Mouse (Mus musculus): ENCODE results near the gene Pex16. TPM values are rescaled to one million over a fixed set of nuclear protein-coding genes. Genes with fewer than 3 reads are reported as not detected.
A peak's percentile ranks its signal among the peaks of the same experiment; 100 is the strongest.
"Not testable (repeated sequence)": the region's sequence is repeated elsewhere in the genome, so short reads cannot be mapped to it uniquely, and the experiment has no call there.

The Pex16 gene
- polyA plus RNA-seq, 1 experiment from 2014 or later, result 30.8 TPM

DNA sequence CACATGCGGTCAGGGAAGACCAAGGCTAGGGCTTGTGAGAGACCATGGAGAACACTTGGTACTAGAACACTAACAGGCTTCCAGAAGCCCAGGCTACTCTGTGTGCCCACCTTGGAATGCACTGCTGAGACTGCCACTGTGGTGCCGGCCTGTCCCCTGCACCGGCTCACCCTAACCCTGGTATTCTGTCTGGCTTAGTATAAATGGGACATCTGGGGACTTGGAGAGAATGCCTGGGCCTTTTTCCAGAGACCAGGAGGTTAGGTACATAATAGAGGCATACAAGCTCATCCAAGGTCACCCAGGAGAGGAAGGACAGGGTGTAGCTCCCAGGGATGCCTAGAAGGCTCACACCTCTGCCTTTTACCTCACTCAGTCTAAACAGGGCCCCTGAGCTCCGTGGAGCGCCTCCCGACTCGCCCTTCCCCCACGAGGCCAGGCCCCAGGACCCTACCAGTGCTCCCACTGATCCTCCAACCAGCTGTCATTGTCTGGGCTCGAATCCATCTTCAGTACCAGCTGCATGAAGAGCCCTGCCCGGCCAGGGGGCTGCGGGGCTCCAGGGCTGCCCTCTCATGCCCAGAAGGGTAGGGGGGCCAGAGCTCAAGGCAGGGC, 17.3 kb downstream of the Pex16 start:
- Histone ChIP-seq H3K36me3 (ENCODE audit: insufficient read depth, low read length) (no peaks in the 10 kb centered on the region), H3K4me1 (ENCODE audit: insufficient read depth, low read depth, low read length) (0 out of 2 replicates have a peak, but pooled peaks cover 6% of the 10 kb centered on the region), H3K27me3 (replicated peaks; ENCODE audit: insufficient read depth, low read length) (no peaks in the 10 kb centered on the region), H3K9me3 (ENCODE audit: low read length) (no peaks in the 10 kb centered on the region), H3K4me2 (replicated peaks; ENCODE audit: low read depth, low read length) (0 out of 2 replicates have a peak overlapping the region, but pooled peaks have one; percentile 28), H3K4me3 (ENCODE audit: low read depth, low read length) (no peak overlapping the region), H3K27ac (ENCODE audit: low read length) (no peak overlapping the region), H3K9ac (replicated peaks; ENCODE audit: low read depth) (no peak overlapping the region)
- ATAC-seq (no peak), DNase-seq (ENCODE audit: low spot score) (no peak)
- no peak for TF ChIP-seq CTCF (IDR thresholded peaks at IDR 0.05)
- TF ChIP-seq EP300 (IDR thresholded peaks at IDR 0.05), result no peak
- WGBS, result 24% methylated on average over 11 of the region's 11 CpGs

GRCm38 (mm10) chr2:92392318-92393264, 18.1 kb downstream of the Pex16 start:
- 5% methylated on average over 26 of the region's 26 CpGs for WGBS

DNA sequence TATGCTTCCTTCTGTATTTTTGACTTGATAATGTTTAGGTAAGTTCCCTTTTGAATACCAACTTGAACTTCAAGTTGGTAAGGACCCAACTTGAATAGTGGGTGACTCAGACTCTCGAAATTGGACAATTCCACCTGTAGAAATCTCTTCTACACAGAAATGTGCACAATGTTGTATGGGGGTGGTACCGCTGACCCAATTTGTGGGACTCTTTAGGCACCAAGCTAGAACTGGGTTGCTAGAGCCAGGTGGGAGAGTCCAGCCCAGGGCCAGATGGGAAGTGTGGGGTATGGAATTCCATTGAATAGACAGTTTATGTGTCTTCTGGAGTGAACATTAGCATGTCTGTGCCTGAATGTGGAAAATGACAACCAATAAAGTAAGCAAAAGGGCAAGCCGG, 21.1 kb downstream of the Pex16 start:
- peaks cover 3% of the 10 kb centered on the region; the same call in 1 of the 2 replicates for H3K27me3 ChIP-seq (replicated peaks; ENCODE audit: insufficient read depth, low read length)
- DNase-seq (ENCODE audit: low spot score) (no peak), ATAC-seq (no peak)
- no peak overlapping the region for H3K4me3 ChIP-seq (ENCODE audit: low read depth, low read length)
- H3K4me2 ChIP-seq (replicated peaks; ENCODE audit: low read depth, low read length), result no peak overlapping the region
- TF ChIP-seq EP300 (IDR thresholded peaks at IDR 0.05) (no peak), CTCF (IDR thresholded peaks at IDR 0.05) (no peak)
- no peak overlapping the region for H3K9ac ChIP-seq (replicated peaks; ENCODE audit: low read depth)
- no peak overlapping the region for H3K27ac ChIP-seq (ENCODE audit: low read length)
- no peaks in the 10 kb centered on the region for H3K9me3 ChIP-seq (ENCODE audit: low read length)
- 72% methylated on average over 3 of the region's 3 CpGs for WGBS
- no peaks in the 10 kb centered on the region for H3K4me1 ChIP-seq (ENCODE audit: insufficient read depth, low read depth, low read length)
- no peaks in the 10 kb centered on the region for H3K36me3 ChIP-seq (ENCODE audit: insufficient read depth, low read length)

More at GRCm38 (mm10) chr2:92392318-92393264, 18.1 kb downstream of the Pex16 start:
- no peak for ATAC-seq
- Histone ChIP-seq H3K4me3 (ENCODE audit: low read depth, low read length) (no peak overlapping the region), H3K27me3 (replicated peaks; ENCODE audit: insufficient read depth, low read length) (no peaks in the 10 kb centered on the region), H3K36me3 (ENCODE audit: insufficient read depth, low read length) (no peaks in the 10 kb centered on the region), H3K27ac (ENCODE audit: low read length) (no peak overlapping the region), H3K9ac (replicated peaks; ENCODE audit: low read depth) (no peak overlapping the region), H3K4me2 (replicated peaks; ENCODE audit: low read depth, low read length) (0 out of 2 replicates have a peak overlapping the region, but pooled peaks have one; percentile 28), H3K9me3 (ENCODE audit: low read length) (no peaks in the 10 kb centered on the region), H3K4me1 (ENCODE audit: insufficient read depth, low read depth, low read length) (0 out of 2 replicates have a peak, but pooled peaks cover 6% of the 10 kb centered on the region)
- TF ChIP-seq CTCF (IDR thresholded peaks at IDR 0.05) (no peak), EP300 (IDR thresholded peaks at IDR 0.05) (no peak)
- DNase-seq (ENCODE audit: low spot score), result no peak

DNA sequence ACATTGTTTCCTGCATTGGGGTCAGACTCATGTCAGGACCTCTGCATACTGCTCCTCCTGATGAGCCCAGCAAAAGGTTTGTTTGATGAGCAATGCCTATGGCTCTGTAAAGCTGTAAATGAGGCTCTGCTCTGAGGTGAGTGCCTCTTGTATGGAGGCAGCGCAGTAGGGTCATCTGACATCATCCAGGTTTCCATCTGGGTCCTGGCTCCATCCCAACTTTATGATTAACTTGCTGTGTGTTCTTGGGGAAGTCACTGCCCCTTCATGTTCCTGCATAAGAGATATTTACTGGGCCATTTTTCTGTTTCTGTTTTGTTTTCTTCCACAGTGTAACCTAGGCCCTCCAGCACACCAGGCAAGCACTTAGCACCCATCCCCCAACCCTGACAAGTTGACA, 23.0 kb downstream of the Pex16 start:
- DNase-seq (ENCODE audit: low spot score), result no peak
- peaks cover 7% of the 10 kb centered on the region; the same call in 1 of the 2 replicates for H3K27me3 ChIP-seq (replicated peaks; ENCODE audit: insufficient read depth, low read length)
- 78% methylated on average over 1 of the region's 1 CpGs for WGBS
- H3K36me3 ChIP-seq (ENCODE audit: insufficient read depth, low read length), result no peaks in the 10 kb centered on the region
- TF ChIP-seq EP300 (IDR thresholded peaks at IDR 0.05), result no peak
- TF ChIP-seq CTCF (IDR thresholded peaks at IDR 0.05), result no peak
- H3K27ac ChIP-seq (ENCODE audit: low read length), result no peak overlapping the region
- H3K4me2 ChIP-seq (replicated peaks; ENCODE audit: low read depth, low read length), result no peak overlapping the region
- H3K4me3 ChIP-seq (ENCODE audit: low read depth, low read length), result no peak overlapping the region
- H3K9ac ChIP-seq (replicated peaks; ENCODE audit: low read depth), result no peak overlapping the region
- no peaks in the 10 kb centered on the region for H3K9me3 ChIP-seq (ENCODE audit: low read length)
- ATAC-seq, result no peak
- H3K4me1 ChIP-seq (ENCODE audit: insufficient read depth, low read depth, low read length), result no peaks in the 10 kb centered on the region; the same call in 1 of the 2 replicates

DNA sequence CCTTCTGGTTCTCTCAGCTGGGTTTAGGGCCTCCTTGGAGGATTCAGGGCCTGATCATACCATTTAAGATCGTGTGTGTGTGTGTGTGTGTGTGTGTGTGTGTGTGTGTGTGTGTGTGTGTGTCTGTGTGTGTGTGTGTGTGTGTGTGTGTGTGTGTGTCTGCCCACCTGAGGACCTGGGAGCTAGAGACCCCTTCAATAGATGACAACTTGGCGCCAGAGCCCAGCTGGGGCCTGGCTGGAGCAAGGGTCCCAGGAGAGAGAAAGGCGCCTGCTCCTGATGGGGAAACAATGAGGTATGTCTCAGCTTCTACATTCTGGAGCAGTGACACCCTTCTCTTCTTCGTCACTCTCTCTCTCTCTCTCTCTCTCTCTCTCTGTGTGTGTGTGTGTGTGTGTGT, 25.4 kb downstream of the Pex16 start:
- peaks cover 11% of the 10 kb centered on the region; the same call in 1 of the 2 replicates for H3K36me3 ChIP-seq (ENCODE audit: insufficient read depth, low read length)
- H3K4me1 ChIP-seq (ENCODE audit: insufficient read depth, low read depth, low read length); ATAC-seq; H3K4me3 ChIP-seq (ENCODE audit: low read depth, low read length); H3K27ac ChIP-seq (ENCODE audit: low read length); H3K9ac ChIP-seq (replicated peaks; ENCODE audit: low read depth); H3K9me3 ChIP-seq (ENCODE audit: low read length); H3K27me3 ChIP-seq (replicated peaks; ENCODE audit: insufficient read depth, low read length); H3K4me2 ChIP-seq (replicated peaks; ENCODE audit: low read depth, low read length); DNase-seq (ENCODE audit: low spot score): not testable (repeated sequence)
- WGBS, result 100% methylated on average over 2 of the region's 4 CpGs

DNA sequence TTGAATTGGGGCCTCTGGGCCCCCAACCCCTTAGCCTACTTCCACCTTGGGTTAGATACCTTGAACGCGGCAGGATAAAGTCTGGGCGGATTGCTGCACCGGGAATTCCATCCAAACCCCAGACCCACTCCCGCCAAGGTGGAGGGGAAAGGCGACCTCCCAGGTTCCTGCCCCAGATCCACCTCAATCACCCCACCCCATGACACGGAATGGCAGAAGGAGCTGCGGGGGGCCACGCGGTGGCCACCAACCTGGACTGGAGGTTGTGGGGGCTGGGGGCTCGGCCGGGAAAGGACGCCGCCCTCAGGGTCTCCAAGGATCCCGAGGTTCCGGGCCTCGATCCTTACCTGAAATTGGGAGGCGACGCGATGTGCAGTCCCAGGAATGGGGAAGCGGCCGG, 26.2 kb downstream of the Pex16 start:
- Histone ChIP-seq H3K4me3 (ENCODE audit: low read depth, low read length) (peak overlapping the region; percentile 46), H3K9me3 (ENCODE audit: low read length) (no peaks in the 10 kb centered on the region), H3K9ac (replicated peaks; ENCODE audit: low read depth) (peak overlapping the region; percentile 20; the same call in 1 of the 2 replicates), H3K4me1 (ENCODE audit: insufficient read depth, low read depth, low read length) (no peaks in the 10 kb centered on the region; the same call in 1 of the 2 replicates), H3K27ac (ENCODE audit: low read length) (no peak overlapping the region), H3K36me3 (ENCODE audit: insufficient read depth, low read length) (peaks cover 17% of the 10 kb centered on the region), H3K27me3 (replicated peaks; ENCODE audit: insufficient read depth, low read length) (peaks cover 7% of the 10 kb centered on the region; the same call in 1 of the 2 replicates), H3K4me2 (replicated peaks; ENCODE audit: low read depth, low read length) (peak overlapping the region; percentile 85)
- ATAC-seq (no peak), DNase-seq (ENCODE audit: low spot score) (no peak)
- TF ChIP-seq CTCF (IDR thresholded peaks at IDR 0.05) (no peak), EP300 (IDR thresholded peaks at IDR 0.05) (no peak)
- WGBS, result 4% methylated on average over 12 of the region's 22 CpGs
